Mouse (Mus musculus): Measurements from ENCODE around the gene Slc24a3. TPM values are rescaled to one million over a fixed set of nuclear protein-coding genes. Genes with fewer than 3 reads are reported as not detected.

Gene Slc24a3
- polyA plus RNA-seq, 1 experiment from 2014 or later, result 0.68 TPM

GRCm38 (mm10) chr2:145523381-145523780, 355.8 kb downstream of the Slc24a3 start:
- H3K4me3 ChIP-seq (replicated peaks), result no peak overlapping the region
- no peaks in the 10 kb centered on the region for H3K9me3 ChIP-seq (replicated peaks)
- H3K4me1 ChIP-seq (replicated peaks), result no peaks in the 10 kb centered on the region
- 55% methylated on average over 4 of the region's 4 CpGs for WGBS (ENCODE audit: insufficient replicate concordance)
- no peak for ATAC-seq (ENCODE audit: insufficient read depth)
- H3K36me3 ChIP-seq (replicated peaks), result no peaks in the 10 kb centered on the region
- H3K27me3 ChIP-seq, result no peaks in the 10 kb centered on the region
- H3K9ac ChIP-seq, result no peak overlapping the region
- H3K27ac ChIP-seq (replicated peaks), result no peak overlapping the region
- H3K4me2 ChIP-seq, result no peak overlapping the region

- H3K4me2 ChIP-seq, result no peak overlapping the region
- no peak overlapping the region for H3K27ac ChIP-seq (replicated peaks)
- H3K27me3 ChIP-seq, result no peaks in the 10 kb centered on the region
- no peaks in the 10 kb centered on the region for H3K4me1 ChIP-seq (replicated peaks)
- no peak overlapping the region for H3K4me3 ChIP-seq (replicated peaks)
- H3K9ac ChIP-seq, result no peak overlapping the region
- no peaks in the 10 kb centered on the region for H3K36me3 ChIP-seq (replicated peaks)
- 50% methylated on average over 1 of the region's 1 CpGs for WGBS (ENCODE audit: insufficient replicate concordance)
- H3K9me3 ChIP-seq (replicated peaks), result no peaks in the 10 kb centered on the region
- ATAC-seq (ENCODE audit: insufficient read depth), result no peak
Observed at GRCm38 (mm10) chr2:145527151-145527550, 359.6 kb downstream of the Slc24a3 start.

- Histone ChIP-seq H3K9ac (no peak overlapping the region), H3K27ac (replicated peaks) (no peak overlapping the region), H3K9me3 (replicated peaks) (no peaks in the 10 kb centered on the region), H3K36me3 (replicated peaks) (no peaks in the 10 kb centered on the region), H3K27me3 (no peaks in the 10 kb centered on the region), H3K4me3 (replicated peaks) (no peak overlapping the region), H3K4me2 (no peak overlapping the region), H3K4me1 (replicated peaks) (no peaks in the 10 kb centered on the region)
- ATAC-seq (ENCODE audit: insufficient read depth), result no peak
- WGBS (ENCODE audit: insufficient replicate concordance), result 74% methylated on average over 4 of the region's 4 CpGs
Observed at GRCm38 (mm10) chr2:145530941-145531353, 363.4 kb downstream of the Slc24a3 start.

GRCm38 (mm10) chr2:145533086-145533485, 365.5 kb downstream of the Slc24a3 start:
- no peak for ATAC-seq (ENCODE audit: insufficient read depth)
- WGBS (ENCODE audit: insufficient replicate concordance), result 61% methylated on average over 2 of the region's 2 CpGs
- Histone ChIP-seq H3K27ac (replicated peaks) (no peak overlapping the region), H3K4me2 (no peak overlapping the region), H3K36me3 (replicated peaks) (no peaks in the 10 kb centered on the region), H3K27me3 (no peaks in the 10 kb centered on the region), H3K9me3 (replicated peaks) (no peaks in the 10 kb centered on the region), H3K4me3 (replicated peaks) (no peak overlapping the region), H3K4me1 (replicated peaks) (no peaks in the 10 kb centered on the region), H3K9ac (no peak overlapping the region)

DNA sequence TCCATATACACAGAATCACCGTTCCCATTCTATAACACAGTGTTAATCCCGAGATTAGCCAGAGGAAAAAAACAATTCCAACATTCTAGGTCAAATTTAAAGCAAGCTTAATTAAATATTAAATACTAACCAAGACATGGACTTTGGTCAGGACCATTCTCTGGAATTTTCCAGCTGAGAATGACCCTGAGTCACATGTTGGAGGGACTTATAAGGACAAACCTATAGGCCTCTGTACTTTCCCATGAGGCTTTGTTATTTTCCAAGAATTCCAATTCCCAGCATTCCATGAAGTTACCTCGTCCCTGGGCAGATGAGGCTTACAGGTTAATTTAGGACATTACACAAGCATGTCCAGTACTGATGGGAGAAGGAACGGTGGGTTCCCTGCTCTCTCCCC, 367.8 kb downstream of the Slc24a3 start:
- H3K4me2 ChIP-seq, result no peak overlapping the region
- H3K27ac ChIP-seq (replicated peaks), result no peak overlapping the region
- WGBS (ENCODE audit: insufficient replicate concordance), result 54% methylated on average over 4 of the region's 4 CpGs
- no peak overlapping the region for H3K9ac ChIP-seq
- ATAC-seq (ENCODE audit: insufficient read depth), result no peak
- H3K4me1 ChIP-seq (replicated peaks), result no peaks in the 10 kb centered on the region
- no peak overlapping the region for H3K4me3 ChIP-seq (replicated peaks)
- H3K36me3 ChIP-seq (replicated peaks), result no peaks in the 10 kb centered on the region
- no peaks in the 10 kb centered on the region for H3K9me3 ChIP-seq (replicated peaks)
- no peaks in the 10 kb centered on the region for H3K27me3 ChIP-seq

GRCm38 (mm10) chr2:145535774-145536173, 368.2 kb downstream of the Slc24a3 start:
- Histone ChIP-seq H3K36me3 (replicated peaks) (no peaks in the 10 kb centered on the region), H3K4me3 (replicated peaks) (no peak overlapping the region), H3K9ac (no peak overlapping the region), H3K9me3 (replicated peaks) (no peaks in the 10 kb centered on the region), H3K4me2 (no peak overlapping the region), H3K27ac (replicated peaks) (no peak overlapping the region), H3K27me3 (no peaks in the 10 kb centered on the region), H3K4me1 (replicated peaks) (no peaks in the 10 kb centered on the region)
- no peak for ATAC-seq (ENCODE audit: insufficient read depth)
- WGBS (ENCODE audit: insufficient replicate concordance), result 46% methylated on average over 4 of the region's 4 CpGs

- Histone ChIP-seq H3K36me3 (replicated peaks) (no peaks in the 10 kb centered on the region), H3K9me3 (replicated peaks) (no peaks in the 10 kb centered on the region), H3K27ac (replicated peaks) (no peak overlapping the region), H3K4me2 (no peak overlapping the region), H3K27me3 (no peaks in the 10 kb centered on the region), H3K4me1 (replicated peaks) (no peaks in the 10 kb centered on the region), H3K9ac (no peak overlapping the region), H3K4me3 (replicated peaks) (no peak overlapping the region)
- no peak for ATAC-seq (ENCODE audit: insufficient read depth)
- WGBS (ENCODE audit: insufficient replicate concordance), result 56% methylated on average over 4 of the region's 4 CpGs
Observed at GRCm38 (mm10) chr2:145536986-145537385, 369.4 kb downstream of the Slc24a3 start.

DNA sequence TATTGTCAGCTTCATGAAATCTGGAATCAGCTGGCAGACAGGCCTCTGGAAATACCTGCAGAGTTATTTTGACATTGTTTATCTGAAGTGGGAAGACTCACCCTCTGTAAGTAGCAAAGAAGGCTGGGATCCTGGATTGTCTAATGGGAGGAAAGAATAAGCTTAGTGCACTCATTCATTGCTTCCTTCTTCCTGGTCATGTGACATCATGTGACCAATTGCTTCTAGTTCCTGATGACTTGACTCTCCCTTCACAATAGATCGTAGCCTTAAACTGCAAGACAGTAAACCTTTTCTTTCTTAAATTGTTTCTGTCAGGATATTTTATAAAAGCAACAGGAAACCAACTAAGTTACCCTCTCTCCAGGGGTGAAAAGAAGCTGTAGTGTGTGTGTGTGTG, 374.1 kb downstream of the Slc24a3 start:
- Histone ChIP-seq H3K9ac (no peak overlapping the region), H3K4me1 (replicated peaks) (no peaks in the 10 kb centered on the region), H3K27me3 (no peaks in the 10 kb centered on the region), H3K4me3 (replicated peaks) (no peak overlapping the region), H3K27ac (replicated peaks) (no peak overlapping the region), H3K36me3 (replicated peaks) (no peaks in the 10 kb centered on the region), H3K9me3 (replicated peaks) (no peaks in the 10 kb centered on the region), H3K4me2 (no peak overlapping the region)
- no peak for ATAC-seq (ENCODE audit: insufficient read depth)
- 49% methylated on average over 1 of the region's 1 CpGs for WGBS (ENCODE audit: insufficient replicate concordance)

GRCm38 (mm10) chr2:145546071-145546470, 378.5 kb downstream of the Slc24a3 start:
- ATAC-seq (ENCODE audit: insufficient read depth), result no peak
- H3K27ac ChIP-seq (replicated peaks), result no peak overlapping the region
- no peak overlapping the region for H3K9ac ChIP-seq
- H3K9me3 ChIP-seq (replicated peaks), result no peaks in the 10 kb centered on the region
- H3K4me2 ChIP-seq, result no peak overlapping the region
- H3K27me3 ChIP-seq, result no peaks in the 10 kb centered on the region
- 68% methylated on average over 3 of the region's 3 CpGs for WGBS (ENCODE audit: insufficient replicate concordance)
- no peaks in the 10 kb centered on the region for H3K4me1 ChIP-seq (replicated peaks)
- no peak overlapping the region for H3K4me3 ChIP-seq (replicated peaks)
- H3K36me3 ChIP-seq (replicated peaks), result no peaks in the 10 kb centered on the region

DNA sequence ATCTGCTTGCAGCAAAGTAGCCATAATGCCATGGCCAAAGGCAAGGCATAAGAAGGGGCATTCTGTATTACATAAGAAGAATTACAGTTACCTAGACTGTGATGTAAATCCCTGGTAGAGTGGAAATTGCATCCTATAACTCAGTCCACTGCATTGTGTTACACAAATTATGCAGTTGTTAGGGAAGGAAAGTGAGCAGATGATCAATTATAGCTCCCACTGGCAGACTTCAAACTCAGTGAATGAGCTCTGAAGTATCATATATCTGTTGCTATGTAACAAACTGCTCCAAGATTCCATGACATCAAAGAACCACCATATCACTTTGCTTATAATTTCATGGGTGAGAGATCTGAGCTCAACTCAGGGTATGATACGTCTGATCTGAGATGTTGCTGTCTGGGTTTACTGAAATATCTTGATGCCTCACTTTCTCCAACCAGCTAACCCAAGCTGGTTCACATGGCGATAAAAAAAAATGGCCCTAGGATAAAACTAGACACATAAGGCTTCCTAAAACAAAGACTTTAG, 387.2 kb downstream of the Slc24a3 start:
- no peak overlapping the region for H3K4me2 ChIP-seq
- H3K36me3 ChIP-seq (replicated peaks), result no peaks in the 10 kb centered on the region
- 63% methylated on average over 2 of the region's 2 CpGs for WGBS (ENCODE audit: insufficient replicate concordance)
- no peaks in the 10 kb centered on the region for H3K27me3 ChIP-seq
- H3K27ac ChIP-seq (replicated peaks), result no peak overlapping the region
- ATAC-seq (ENCODE audit: insufficient read depth), result no peak
- no peaks in the 10 kb centered on the region for H3K4me1 ChIP-seq (replicated peaks)
- H3K9ac ChIP-seq, result no peak overlapping the region
- H3K9me3 ChIP-seq (replicated peaks), result no peaks in the 10 kb centered on the region
- H3K4me3 ChIP-seq (replicated peaks), result no peak overlapping the region

GRCm38 (mm10) chr2:145555713-145556112, 388.2 kb downstream of the Slc24a3 start:
- H3K9ac ChIP-seq, result no peak overlapping the region
- no peak for ATAC-seq (ENCODE audit: insufficient read depth)
- H3K4me1 ChIP-seq (replicated peaks), result no peaks in the 10 kb centered on the region
- WGBS (ENCODE audit: insufficient replicate concordance), result 62% methylated on average over 2 of the region's 2 CpGs
- H3K4me3 ChIP-seq (replicated peaks), result no peak overlapping the region
- H3K4me2 ChIP-seq, result no peak overlapping the region
- no peaks in the 10 kb centered on the region for H3K36me3 ChIP-seq (replicated peaks)
- H3K27me3 ChIP-seq, result no peaks in the 10 kb centered on the region
- no peaks in the 10 kb centered on the region for H3K9me3 ChIP-seq (replicated peaks)
- no peak overlapping the region for H3K27ac ChIP-seq (replicated peaks)

DNA sequence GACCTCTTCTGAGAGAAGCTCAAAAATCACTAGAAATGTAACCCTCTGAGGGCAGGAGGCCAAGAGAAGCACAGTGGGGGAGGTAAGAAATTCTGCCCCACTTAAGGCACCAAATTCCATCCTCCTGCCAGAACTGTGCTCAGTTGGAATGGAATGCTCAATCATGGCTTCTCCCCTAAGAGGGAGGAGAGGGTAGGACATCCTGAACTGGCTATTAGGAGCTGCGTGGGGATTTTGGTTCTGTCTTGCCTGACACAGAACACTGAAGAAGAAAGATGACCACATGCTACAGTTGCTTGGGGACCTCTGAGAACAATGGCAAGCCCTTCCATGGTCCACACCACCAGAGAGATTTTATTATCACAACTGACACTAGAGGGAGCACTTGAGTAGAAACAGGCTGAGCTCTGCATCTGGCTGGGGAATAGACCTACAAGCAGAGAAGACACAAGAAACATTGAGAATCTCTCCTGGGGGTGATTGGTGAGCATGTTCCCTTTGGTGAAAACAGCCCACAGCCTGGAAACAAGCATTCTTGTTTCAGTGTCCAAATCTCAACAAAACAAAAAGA, 389.9 kb downstream of the Slc24a3 start:
- Histone ChIP-seq H3K4me3 (replicated peaks) (no peak overlapping the region), H3K27me3 (no peaks in the 10 kb centered on the region), H3K4me2 (no peak overlapping the region), H3K36me3 (replicated peaks) (no peaks in the 10 kb centered on the region), H3K27ac (replicated peaks) (no peak overlapping the region), H3K4me1 (replicated peaks) (no peaks in the 10 kb centered on the region), H3K9ac (no peak overlapping the region), H3K9me3 (replicated peaks) (no peaks in the 10 kb centered on the region)
- WGBS (ENCODE audit: insufficient replicate concordance), result 10% methylated on average over 1 of the region's 1 CpGs
- no peak for ATAC-seq (ENCODE audit: insufficient read depth)
